Mouse (Mus musculus) thymus, adult 2 months (tissue): ENCODE results near the gene P2ry1.

ENCODE experiments used
- CTCF ChIP-seq: fragments of 200-500 bp; IDR thresholded peaks from 2 replicates; pipeline ENCODE4 v1.5.1; 2012; ENCODE audit warnings: mild to moderate bottlenecking, control low read depth, low read length, moderate library complexity, borderline replicate concordance; ENCODE audit not compliant: control insufficient read depth, poor library complexity, insufficient read depth; ENCODE audit errors: extremely low read depth
- POLR2A ChIP-seq: fragments of 200-500 bp; IDR thresholded peaks from 2 replicates; pipeline ENCODE4 v1.6.1; 2012; ENCODE audit warnings: mild to moderate bottlenecking, low read length, control low read depth, moderate library complexity; ENCODE audit not compliant: control insufficient read depth, poor library complexity, insufficient read depth; ENCODE audit errors: extremely low read depth

DNA sequence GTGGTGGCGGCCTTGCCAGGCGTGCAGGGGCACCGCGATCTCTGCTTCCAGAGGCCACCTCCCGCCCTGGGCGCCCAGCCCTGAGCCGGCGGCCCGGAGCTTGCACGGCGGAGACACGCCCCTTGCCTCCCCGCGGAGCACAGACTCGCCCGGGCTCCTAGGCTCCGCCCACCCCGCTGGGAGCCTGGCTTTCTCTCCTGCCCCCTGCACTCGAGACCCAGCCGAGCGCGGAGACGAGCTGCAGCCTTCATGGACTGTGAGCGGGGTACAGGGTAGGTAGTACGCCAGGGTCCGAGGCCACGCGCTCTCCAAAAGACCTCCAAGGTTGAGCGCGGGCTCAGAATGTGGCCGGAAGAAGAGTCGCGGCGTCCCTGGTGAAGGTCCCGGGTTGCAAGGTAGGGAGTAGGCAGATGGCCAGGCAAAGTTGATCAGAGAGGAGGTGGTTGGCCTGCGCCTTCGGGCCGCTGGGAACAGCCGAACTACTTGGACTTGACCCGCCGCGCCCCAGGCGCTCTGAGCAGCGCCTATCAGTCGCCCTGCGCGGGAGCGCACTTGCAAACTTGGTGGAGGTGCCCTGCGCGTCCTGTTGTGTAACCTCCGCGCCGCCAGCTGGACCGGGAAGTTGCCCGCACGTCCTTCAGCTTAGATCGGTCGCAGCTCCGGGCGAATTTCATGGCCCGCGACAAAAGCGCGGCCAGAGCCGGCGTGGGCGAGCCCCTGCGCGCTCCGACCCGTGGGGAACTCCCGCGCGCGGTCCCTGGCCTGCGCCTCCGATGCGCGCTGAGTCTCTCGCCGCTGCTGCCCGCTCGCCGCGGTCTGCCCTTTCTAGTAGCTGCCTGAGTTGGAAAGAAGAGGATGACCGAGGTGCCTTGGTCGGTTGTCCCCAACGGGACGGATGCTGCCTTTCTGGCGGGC, at the start of gene P2ry1:
- TF ChIP-seq POLR2A (0 out of 2 replicates have a peak, but pooled peaks have one; percentile 7), CTCF (no peak)
